Mouse (Mus musculus) hindbrain, embryonic 10.5 days (tissue): ENCODE measurements at regions not wholly inside any gene's neighbourhood (a gene's known extent, or its start where the extent isn't known, plus 50 kb on each side); places are given as distances from the start of the nearest gene placed in this dataset.
"Not testable (repeated sequence)": the region's sequence is repeated elsewhere in the genome, so short reads cannot be mapped to it uniquely, and the experiment has no call there.

Experiments used
- DNase-seq: peaks from one replicate; pipeline ENCODE4 v3.0.0-alpha.2; 2017; ENCODE audit warnings: low spot score
- H3K27ac ChIP-seq: fragments of 300-500 bp; sonication (generic); 2 replicates; pipeline ENCODE4 v1.5.1; 2016; ENCODE audit warnings: mild to moderate bottlenecking, moderate library complexity
- H3K27me3 ChIP-seq: fragments of 300-500 bp; sonication (generic); 2 replicates; pipeline ENCODE4 v1.6.1; 2016; ENCODE audit warnings: mild to moderate bottlenecking; ENCODE audit not compliant: poor library complexity, insufficient read depth, severe bottlenecking
- H3K36me3 ChIP-seq: fragments of 300-500 bp; sonication (generic); 2 replicates; pipeline ENCODE4 v1.6.1; 2016; ENCODE audit warnings: mild to moderate bottlenecking, moderate library complexity
- H3K4me1 ChIP-seq: fragments of 300-500 bp; sonication (generic); replicated peaks from 2 replicates; pipeline ENCODE4 v1.6.1; 2016; ENCODE audit warnings: mild to moderate bottlenecking
- H3K4me3 ChIP-seq: fragments of 300-500 bp; sonication (generic); 2 replicates; pipeline ENCODE4 v1.5.1; 2016; ENCODE audit warnings: mild to moderate bottlenecking, moderate library complexity
- H3K9me3 ChIP-seq: fragments of 300-500 bp; sonication (generic); 2 replicates; pipeline ENCODE4 v1.6.1; 2016; ENCODE audit warnings: mild to moderate bottlenecking, moderate library complexity
- WGBS: fragments of 180-500 bp; shearing (Covaris S2); methylation state at CpG from one replicate; pipeline ENCODE4 v1.1.7; 2016; 5-methylcytosine and 5-hydroxymethylcytosine counted together

DNA sequence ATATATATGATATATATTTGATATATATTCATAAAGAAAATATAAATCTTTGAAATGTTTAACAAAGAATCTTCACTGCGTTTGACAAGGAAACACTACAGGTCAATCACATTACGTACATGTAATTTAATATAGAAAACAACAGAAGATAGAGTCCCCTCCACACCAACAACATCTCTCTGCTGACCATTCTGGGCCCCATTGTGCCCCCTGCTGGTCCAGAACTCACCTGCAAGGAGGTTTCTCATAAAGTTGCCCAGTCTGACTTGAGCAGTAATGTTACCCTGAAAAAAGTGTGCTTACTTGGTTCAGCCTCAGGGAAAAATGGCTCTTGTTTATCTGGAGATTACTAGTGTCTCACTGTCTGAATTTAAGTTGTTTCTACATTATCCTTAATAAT, 901.1 kb upstream of the Zfp386 start:
- not testable (repeated sequence) for H3K36me3 ChIP-seq, H3K4me3 ChIP-seq, H3K4me1 ChIP-seq, H3K27me3 ChIP-seq, DNase-seq, H3K27ac ChIP-seq
- peaks cover 11% of the 10 kb centered on the region; the same call in 1 of the 2 replicates for H3K9me3 ChIP-seq
- WGBS, result 76% methylated on average over 2 of the region's 2 CpGs

DNA sequence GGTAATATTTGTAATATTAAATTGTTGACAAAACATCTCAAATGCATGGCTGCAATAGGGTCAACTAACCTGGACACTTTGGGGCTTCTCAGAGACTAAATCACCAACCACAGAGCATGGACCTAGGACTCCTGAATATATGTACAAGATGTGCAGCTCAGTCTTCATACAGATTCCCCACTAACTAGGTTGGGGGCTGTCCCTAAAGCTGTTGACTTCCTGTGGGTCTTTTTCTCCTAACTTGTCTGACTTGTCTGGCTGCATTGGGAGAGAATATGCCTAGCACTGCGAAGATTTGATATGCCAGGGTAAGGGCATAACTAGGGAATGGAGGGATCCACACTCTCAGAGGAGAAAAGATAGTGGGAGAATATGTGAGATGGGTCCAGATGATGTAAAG, 895.6 kb upstream of the Zfp386 start:
- not testable (repeated sequence) for H3K36me3 ChIP-seq, H3K27ac ChIP-seq, H3K4me3 ChIP-seq, H3K4me1 ChIP-seq, H3K27me3 ChIP-seq, DNase-seq
- peaks cover 13% of the 10 kb centered on the region; the same call in 1 of the 2 replicates for H3K9me3 ChIP-seq
- WGBS, result 49% methylated on average over 1 of the region's 1 CpGs

DNA sequence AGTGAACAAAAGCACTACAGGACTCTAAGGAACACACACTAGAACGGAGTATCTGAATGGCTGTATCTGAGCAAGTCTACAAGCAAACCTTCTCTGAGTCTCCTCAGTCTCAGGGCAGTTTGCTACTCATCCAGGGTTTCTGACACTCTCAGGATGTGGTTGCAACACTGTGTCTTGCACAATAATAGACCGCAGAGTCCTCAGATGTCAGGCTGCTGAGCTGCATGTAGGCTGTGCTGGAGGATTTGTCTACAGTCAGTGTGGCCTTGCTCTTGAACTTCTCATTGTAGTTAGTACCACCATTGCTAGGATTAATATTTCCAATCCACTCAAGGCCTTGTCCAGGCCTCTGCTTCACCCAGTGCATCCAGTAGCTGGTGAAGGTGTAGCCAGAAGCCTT, 889.3 kb upstream of the Zfp386 start:
- WGBS, result 71% methylated on average over 2 of the region's 2 CpGs
- not testable (repeated sequence) for H3K27ac ChIP-seq

DNA sequence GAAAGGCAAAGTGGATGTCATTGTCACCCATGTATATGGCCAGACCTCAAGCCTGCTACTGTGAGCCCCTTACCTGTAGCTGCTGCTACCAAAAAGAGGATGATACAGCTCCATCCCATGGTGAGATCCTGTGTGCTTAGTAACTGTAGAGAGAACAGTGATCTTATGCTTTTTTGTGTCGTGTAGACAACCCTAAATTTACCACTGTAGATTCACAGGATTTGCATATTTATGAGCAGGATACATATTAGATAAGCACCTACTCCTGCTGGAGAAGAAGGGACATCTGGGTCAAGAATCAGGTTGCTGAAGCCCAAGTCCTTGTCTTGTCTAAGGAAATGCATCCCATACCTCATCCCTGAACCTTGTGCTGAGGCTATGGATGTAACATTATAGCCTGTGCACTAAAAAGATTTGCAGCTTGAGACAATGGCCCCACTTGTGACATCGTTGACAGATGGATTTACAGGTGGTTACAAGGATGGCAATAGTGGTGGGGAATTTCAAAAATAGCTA, 888.7 kb upstream of the Zfp386 start:
- not testable (repeated sequence) for H3K36me3 ChIP-seq, H3K4me1 ChIP-seq, H3K27me3 ChIP-seq, H3K27ac ChIP-seq, DNase-seq, H3K9me3 ChIP-seq, H3K4me3 ChIP-seq
- 68% methylated on average over 2 of the region's 2 CpGs for WGBS

More for the DNA sequence above, 889.3 kb upstream of the Zfp386 start:
- DNase-seq, H3K9me3 ChIP-seq, H3K36me3 ChIP-seq, H3K4me1 ChIP-seq, H3K27me3 ChIP-seq, H3K4me3 ChIP-seq: not testable (repeated sequence)

- WGBS, result 52% methylated on average over 2 of the region's 2 CpGs
- H3K4me1 ChIP-seq, DNase-seq, H3K36me3 ChIP-seq, H3K27me3 ChIP-seq, H3K4me3 ChIP-seq, H3K27ac ChIP-seq: not testable (repeated sequence)
- peaks cover 12% of the 10 kb centered on the region; the same call in 1 of the 2 replicates for H3K9me3 ChIP-seq
Measured at GRCm38 (mm10) chr12:115165499-115165898, 882.0 kb upstream of the Zfp386 start.

GRCm38 (mm10) chr12:115166006-115166405, 881.5 kb upstream of the Zfp386 start:
- 87% methylated on average over 1 of the region's 1 CpGs for WGBS
- peaks cover 12% of the 10 kb centered on the region; the same call in 1 of the 2 replicates for H3K9me3 ChIP-seq
- H3K27ac ChIP-seq, H3K36me3 ChIP-seq, H3K27me3 ChIP-seq, H3K4me3 ChIP-seq, DNase-seq, H3K4me1 ChIP-seq: not testable (repeated sequence)

GRCm38 (mm10) chr12:115193482-115194103, 853.9 kb upstream of the Zfp386 start:
- DNase-seq, result no peak
- H3K9me3 ChIP-seq, result peaks cover 30% of the 10 kb centered on the region
- H3K27ac ChIP-seq, result no peak overlapping the region
- H3K36me3 ChIP-seq, result no peaks in the 10 kb centered on the region
- H3K27me3 ChIP-seq, result no peaks in the 10 kb centered on the region
- no peaks in the 10 kb centered on the region for H3K4me1 ChIP-seq
- WGBS, result 84% methylated on average over 2 of the region's 2 CpGs
- H3K4me3 ChIP-seq, result no peak overlapping the region

DNA sequence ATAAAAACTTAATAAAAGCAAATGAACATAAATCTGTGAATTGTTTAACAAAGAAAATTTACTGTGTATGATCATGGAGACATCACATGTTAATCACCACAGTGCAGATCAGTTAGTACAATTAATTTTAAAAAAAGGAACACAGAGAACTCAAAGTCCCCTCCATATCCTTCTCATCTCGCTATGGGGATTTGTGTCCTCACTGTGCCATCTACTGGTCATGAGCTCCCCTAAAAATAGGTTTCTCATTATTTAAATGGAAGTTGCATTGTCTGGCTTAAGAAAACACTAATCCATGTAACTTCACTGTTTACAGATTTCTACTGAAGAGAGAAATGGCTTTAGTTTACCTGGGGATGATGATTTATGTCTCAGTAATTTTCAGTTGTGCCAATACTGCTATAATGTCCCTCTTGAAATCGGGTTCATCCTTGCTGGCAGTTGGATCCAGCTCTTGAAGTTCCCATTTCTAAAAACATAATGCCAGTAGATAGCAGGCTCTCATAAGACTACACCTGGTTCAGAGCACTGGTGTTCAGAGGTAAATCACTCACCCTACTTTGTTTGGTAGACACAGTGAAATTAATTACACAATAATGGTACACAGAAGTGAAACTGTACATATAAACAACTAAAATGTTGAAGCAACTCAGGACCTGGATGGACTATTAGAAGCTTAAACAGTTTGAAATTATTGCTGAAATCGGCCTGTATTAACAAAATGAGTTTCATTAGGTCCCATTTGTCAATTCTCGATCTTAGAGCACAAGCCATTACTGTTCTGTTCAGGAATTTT, 850.0 kb upstream of the Zfp386 start:
- no peak overlapping the region for H3K27ac ChIP-seq
- no peaks in the 10 kb centered on the region for H3K27me3 ChIP-seq
- H3K4me1 ChIP-seq, result no peaks in the 10 kb centered on the region
- H3K36me3 ChIP-seq, result no peaks in the 10 kb centered on the region
- WGBS, result 69% methylated on average over 4 of the region's 4 CpGs
- no peak for DNase-seq
- H3K4me3 ChIP-seq, result no peak overlapping the region
- H3K9me3 ChIP-seq, result peaks cover 18% of the 10 kb centered on the region

GRCm38 (mm10) chr12:115207833-115208448, 839.6 kb upstream of the Zfp386 start:
- not testable (repeated sequence) for H3K4me3 ChIP-seq, DNase-seq, H3K4me1 ChIP-seq, H3K27me3 ChIP-seq, H3K27ac ChIP-seq, H3K36me3 ChIP-seq
- 84% methylated on average over 2 of the region's 2 CpGs for WGBS
- H3K9me3 ChIP-seq, result peaks cover 15% of the 10 kb centered on the region; the same call in 1 of the 2 replicates

DNA sequence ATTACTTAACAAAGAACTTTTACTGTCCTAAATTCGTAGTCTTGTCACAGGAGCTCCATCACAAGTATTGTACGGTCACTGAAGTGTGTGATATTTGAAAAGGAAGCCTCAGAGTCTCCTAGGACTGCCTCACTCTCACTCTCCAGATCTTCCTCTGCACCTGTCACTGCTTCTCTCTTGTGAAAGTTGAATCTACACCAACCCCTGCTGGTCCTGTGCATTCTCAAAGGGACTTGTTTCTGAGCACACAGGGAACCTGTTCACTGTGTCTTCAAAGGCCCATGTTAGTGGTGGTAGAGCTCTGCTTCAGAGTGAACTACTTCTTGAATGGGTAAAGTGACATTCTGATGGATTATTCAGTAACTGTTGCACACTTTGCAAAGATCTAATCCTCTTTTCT, 824.9 kb upstream of the Zfp386 start:
- Histone ChIP-seq H3K27me3 (no peaks in the 10 kb centered on the region), H3K9me3 (peaks cover 47% of the 10 kb centered on the region)

GRCm38 (mm10) chr12:115229965-115230364, 817.6 kb upstream of the Zfp386 start:
- WGBS, result 74% methylated on average over 1 of the region's 1 CpGs

More for the DNA sequence above, 824.9 kb upstream of the Zfp386 start:
- no peaks in the 10 kb centered on the region for H3K4me1 ChIP-seq
- H3K27ac ChIP-seq, result no peak overlapping the region
- no peaks in the 10 kb centered on the region for H3K36me3 ChIP-seq
- no peak overlapping the region for H3K4me3 ChIP-seq
- WGBS, result 73% methylated on average over 2 of the region's 2 CpGs
- DNase-seq, result no peak

GRCm38 (mm10) chr12:115242661-115243060, 804.9 kb upstream of the Zfp386 start:
- not testable (repeated sequence) for DNase-seq, H3K4me1 ChIP-seq, H3K36me3 ChIP-seq, H3K4me3 ChIP-seq, H3K27ac ChIP-seq, H3K27me3 ChIP-seq
- 83% methylated on average over 2 of the region's 2 CpGs for WGBS
- H3K9me3 ChIP-seq, result peaks cover 26% of the 10 kb centered on the region

More at GRCm38 (mm10) chr12:115229965-115230364, 817.6 kb upstream of the Zfp386 start:
- H3K4me1 ChIP-seq, result no peaks in the 10 kb centered on the region
- no peak for DNase-seq
- H3K4me3 ChIP-seq, result no peak overlapping the region
- peaks cover 41% of the 10 kb centered on the region for H3K9me3 ChIP-seq
- no peaks in the 10 kb centered on the region for H3K36me3 ChIP-seq
- no peak overlapping the region for H3K27ac ChIP-seq
- no peaks in the 10 kb centered on the region for H3K27me3 ChIP-seq

DNA sequence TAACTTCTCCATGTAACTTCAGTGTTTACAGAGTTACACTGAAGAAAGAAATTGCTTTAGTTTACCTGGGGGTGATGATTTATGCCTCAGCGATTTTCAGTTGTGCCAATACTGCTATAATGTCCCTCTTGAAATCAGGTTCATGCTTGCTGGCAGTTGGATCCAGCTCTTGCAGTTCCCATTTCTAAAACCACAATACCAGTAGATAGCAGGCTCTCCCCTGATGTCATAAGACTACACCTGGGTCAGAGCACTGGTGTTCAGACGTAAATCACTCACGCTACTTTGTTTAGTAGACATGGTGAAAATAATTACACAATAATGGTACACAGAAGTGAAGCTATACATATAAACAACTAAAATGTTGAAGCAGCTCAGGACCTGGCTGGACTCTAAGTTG, 800.2 kb upstream of the Zfp386 start:
- H3K27ac ChIP-seq, H3K4me3 ChIP-seq, H3K4me1 ChIP-seq, H3K36me3 ChIP-seq, H3K27me3 ChIP-seq, DNase-seq: not testable (repeated sequence)
- 92% methylated on average over 3 of the region's 3 CpGs for WGBS
- H3K9me3 ChIP-seq, result peaks cover 11% of the 10 kb centered on the region
